Mouse (Mus musculus) liver, embryonic 11.5 days (tissue): ENCODE measurements at regions not wholly inside any gene's neighbourhood (a gene's known extent, or its start where the extent isn't known, plus 50 kb on each side); places are given as distances from the start of the nearest gene placed in this dataset.

Source experiments
- ATAC-seq: fragments of 200-750 bp; cut with Nextera tagmentation; replicated peaks from 2 replicates; pipeline ENCODE4 v1.8.0; 2017; ENCODE audit warnings: moderate number of reproducible peaks, mild to moderate bottlenecking, moderate TSS enrichment, moderate library complexity; ENCODE audit not compliant: low FRiP score
- DNase-seq: peaks from one replicate; pipeline ENCODE4 v3.0.0-alpha.2; 2017; ENCODE audit warnings: low spot score
- H3K27ac ChIP-seq: fragments of 300-500 bp; sonication (generic); 2 replicates; pipeline ENCODE4 v1.5.1; 2014; ENCODE audit warnings: mild to moderate bottlenecking, low read depth, low read length, control low read depth
- H3K27me3 ChIP-seq: fragments of 300-500 bp; sonication (generic); replicated peaks from 2 replicates; pipeline ENCODE4 v1.6.1; 2014; ENCODE audit warnings: low read length, mixed read lengths; ENCODE audit not compliant: control insufficient read depth, insufficient read depth
- H3K36me3 ChIP-seq: fragments of 300-500 bp; sonication (generic); 2 replicates; pipeline ENCODE4 v1.6.1; 2014; ENCODE audit warnings: mild to moderate bottlenecking, low read length, moderate library complexity, mixed read lengths; ENCODE audit not compliant: control insufficient read depth, insufficient read depth
- H3K4me1 ChIP-seq: fragments of 300-500 bp; sonication (generic); replicated peaks from 2 replicates; pipeline ENCODE4 v1.6.1; 2014; ENCODE audit warnings: low read length, mixed read lengths; ENCODE audit not compliant: control insufficient read depth, insufficient read depth
- H3K4me2 ChIP-seq: fragments of 300-500 bp; sonication (generic); 2 replicates; pipeline ENCODE4 v1.6.1; 2014; ENCODE audit warnings: mild to moderate bottlenecking, control low read depth, moderate library complexity
- H3K4me3 ChIP-seq: fragments of 300-500 bp; sonication (generic); 2 replicates; pipeline ENCODE4 v1.5.1; 2014; ENCODE audit warnings: low read depth, low read length, control low read depth
- H3K9ac ChIP-seq: fragments of 300-500 bp; sonication (generic); 2 replicates; pipeline ENCODE4 v1.6.1; 2014; ENCODE audit warnings: low read depth, low read length, control low read depth
- H3K9me3 ChIP-seq: fragments of 300-500 bp; sonication (generic); 2 replicates; pipeline ENCODE4 v1.6.1; 2016; ENCODE audit warnings: low read length, inconsistent platforms, mixed read lengths; ENCODE audit not compliant: control insufficient read depth
- WGBS: fragments of 180-500 bp; shearing (Covaris S2); extraction: QIAGEN DNeasy Blood & Tissue Kit; methylation state at CpG from one replicate; pipeline ENCODE4 v1.1.7; 2014; 5-methylcytosine and 5-hydroxymethylcytosine counted together

- 71% methylated on average over 2 of the region's 2 CpGs for WGBS
- H3K9ac ChIP-seq = no peak overlapping the region
- H3K27me3 ChIP-seq = no peaks in the 10 kb centered on the region
- H3K4me1 ChIP-seq = no peaks in the 10 kb centered on the region
- DNase-seq = no peak
- H3K27ac ChIP-seq = no peak overlapping the region
- ATAC-seq = no peak
- no peak overlapping the region for H3K4me3 ChIP-seq
- no peak overlapping the region for H3K4me2 ChIP-seq
- H3K9me3 ChIP-seq = no peaks in the 10 kb centered on the region
- no peaks in the 10 kb centered on the region for H3K36me3 ChIP-seq
Observed at GRCm38 (mm10) chr15:62348956-62349355, 1426.1 kb upstream of the A1bg start.

GRCm38 (mm10) chr15:62347697-62348096, 1424.9 kb upstream of the A1bg start:
- Histone ChIP-seq H3K27me3 (no peaks in the 10 kb centered on the region), H3K4me2 (no peak overlapping the region), H3K4me1 (no peaks in the 10 kb centered on the region), H3K36me3 (no peaks in the 10 kb centered on the region), H3K9ac (no peak overlapping the region), H3K27ac (no peak overlapping the region), H3K4me3 (no peak overlapping the region), H3K9me3 (no peaks in the 10 kb centered on the region)
- ATAC-seq = no peak
- WGBS = 79% methylated on average over 2 of the region's 2 CpGs
- DNase-seq = no peak

GRCm38 (mm10) chr15:62345893-62346292, 1423.1 kb upstream of the A1bg start:
- ATAC-seq = no peak
- no peaks in the 10 kb centered on the region for H3K4me1 ChIP-seq
- no peaks in the 10 kb centered on the region for H3K9me3 ChIP-seq
- no peak overlapping the region for H3K27ac ChIP-seq
- no peak overlapping the region for H3K4me3 ChIP-seq
- WGBS = 69% methylated on average over 5 of the region's 5 CpGs
- H3K36me3 ChIP-seq = no peaks in the 10 kb centered on the region
- no peak overlapping the region for H3K4me2 ChIP-seq
- no peak for DNase-seq
- no peak overlapping the region for H3K9ac ChIP-seq
- no peaks in the 10 kb centered on the region for H3K27me3 ChIP-seq

- no peaks in the 10 kb centered on the region for H3K4me1 ChIP-seq
- H3K36me3 ChIP-seq = no peaks in the 10 kb centered on the region
- H3K27me3 ChIP-seq = no peaks in the 10 kb centered on the region
- H3K4me2 ChIP-seq = no peak overlapping the region
- no peak overlapping the region for H3K4me3 ChIP-seq
- H3K9me3 ChIP-seq = no peaks in the 10 kb centered on the region
- ATAC-seq (peak; percentile 68), DNase-seq (no peak)
- H3K9ac ChIP-seq = no peak overlapping the region
- 74% methylated on average over 6 of the region's 6 CpGs for WGBS
- H3K27ac ChIP-seq = 0 out of 2 replicates have a peak overlapping the region, but pooled peaks have one; percentile 6
Observed at GRCm38 (mm10) chr15:62336454-62337284, 1413.9 kb upstream of the A1bg start.

GRCm38 (mm10) chr15:62334256-62335009, 1411.6 kb upstream of the A1bg start:
- Histone ChIP-seq H3K36me3 (no peaks in the 10 kb centered on the region), H3K27me3 (no peaks in the 10 kb centered on the region), H3K9me3 (no peaks in the 10 kb centered on the region), H3K9ac (no peak overlapping the region), H3K4me2 (no peak overlapping the region), H3K4me1 (no peaks in the 10 kb centered on the region), H3K27ac (no peak overlapping the region), H3K4me3 (no peak overlapping the region)
- DNase-seq = no peak
- WGBS = 86% methylated on average over 4 of the region's 4 CpGs
- no peak for ATAC-seq

GRCm38 (mm10) chr15:62332129-62332528, 1409.3 kb upstream of the A1bg start:
- 68% methylated on average over 5 of the region's 5 CpGs for WGBS
- Histone ChIP-seq H3K4me3 (no peak overlapping the region), H3K36me3 (no peaks in the 10 kb centered on the region), H3K9me3 (no peaks in the 10 kb centered on the region), H3K27ac (no peak overlapping the region), H3K4me1 (peaks cover 16% of the 10 kb centered on the region), H3K27me3 (no peaks in the 10 kb centered on the region), H3K9ac (no peak overlapping the region), H3K4me2 (no peak overlapping the region)
- DNase-seq = no peak
- no peak for ATAC-seq

- no peak for ATAC-seq
- Histone ChIP-seq H3K4me2 (no peak overlapping the region), H3K4me1 (peaks cover 16% of the 10 kb centered on the region), H3K9me3 (no peaks in the 10 kb centered on the region), H3K27ac (no peak overlapping the region), H3K36me3 (no peaks in the 10 kb centered on the region), H3K9ac (no peak overlapping the region), H3K27me3 (no peaks in the 10 kb centered on the region), H3K4me3 (no peak overlapping the region)
- DNase-seq = no peak
- 80% methylated on average over 3 of the region's 3 CpGs for WGBS
Observed at GRCm38 (mm10) chr15:62331138-62331800, 1408.5 kb upstream of the A1bg start.

GRCm38 (mm10) chr15:62328920-62329319, 1406.1 kb upstream of the A1bg start:
- no peaks in the 10 kb centered on the region for H3K27me3 ChIP-seq
- ATAC-seq (0 out of 2 replicates have a peak, but pooled peaks have one; percentile 31), DNase-seq (no peak)
- no peaks in the 10 kb centered on the region for H3K36me3 ChIP-seq
- no peaks in the 10 kb centered on the region for H3K9me3 ChIP-seq
- WGBS = 9% methylated on average over 3 of the region's 3 CpGs
- H3K9ac ChIP-seq = no peak overlapping the region
- no peak overlapping the region for H3K4me3 ChIP-seq
- H3K4me1 ChIP-seq = peaks cover 16% of the 10 kb centered on the region
- H3K27ac ChIP-seq = 0 out of 2 replicates have a peak overlapping the region, but pooled peaks have one; percentile 0
- H3K4me2 ChIP-seq = peak overlapping the region; percentile 53
